Mouse (Mus musculus) brain, embryonic 14.5 days (tissue): ENCODE measurements around the gene Tmem236. TPM values are rescaled to one million over a fixed set of nuclear protein-coding genes. Genes with fewer than 3 reads are reported as not detected.
"Not testable (repeated sequence)": the region's sequence is repeated elsewhere in the genome, so short reads cannot be mapped to it uniquely, and the experiment has no call there.

Experiments used
- DNase-seq: peaks from one replicate; pipeline ENCODE4 v3.0.0-alpha.2; 2011; ENCODE audit warnings: low read depth
- CTCF ChIP-seq: fragments of 200-500 bp; IDR thresholded peaks from 2 replicates; pipeline ENCODE4 v1.5.1; 2012; ENCODE audit warnings: inconsistent platforms, mild to moderate bottlenecking, moderate library complexity, borderline replicate concordance; ENCODE audit not compliant: insufficient read depth, insufficient read length; ENCODE audit errors: extremely low read depth
- POLR2A ChIP-seq: fragments of 200-500 bp; IDR thresholded peaks from 2 replicates; pipeline ENCODE4 v1.6.1; 2012; ENCODE audit warnings: mild to moderate bottlenecking, inconsistent platforms, borderline replicate concordance; ENCODE audit not compliant: poor library complexity, insufficient read depth, insufficient read length, severe bottlenecking; ENCODE audit errors: extremely low read depth
- polyA plus RNA-seq: library from polyadenylated mRNA; depleted of rRNA; stranded (reverse); fragments of >200 nt; gene quantifications from 2 replicates; pipeline ENCODE4 v1.2.3, GENCODE M21; 2012

The Tmem236 gene
- polyA plus RNA-seq, 1 experiment = 0.14 TPM

DNA sequence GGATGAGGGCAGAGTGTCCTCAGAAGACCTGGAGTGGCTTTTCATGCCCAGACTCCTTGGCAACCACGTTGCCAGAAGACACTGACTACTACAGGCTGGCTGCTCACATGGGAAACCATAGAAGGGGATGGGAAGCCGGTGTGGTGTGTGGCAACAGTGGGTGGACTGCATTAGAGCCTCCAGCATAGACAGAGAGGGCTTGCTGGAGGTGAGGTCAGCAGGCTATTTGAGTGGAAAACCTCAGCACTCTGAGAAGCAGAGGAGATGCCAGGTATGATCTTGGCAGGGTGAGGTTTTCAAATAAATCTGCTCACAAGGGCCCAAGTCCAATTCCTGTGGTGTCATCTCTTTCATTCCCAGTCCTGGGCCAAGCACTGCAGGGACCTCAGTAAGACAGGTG lies 25.3 kb downstream of the Tmem236 start:
- no peak for DNase-seq
- TF ChIP-seq CTCF (no peak), POLR2A (no peak)

DNA sequence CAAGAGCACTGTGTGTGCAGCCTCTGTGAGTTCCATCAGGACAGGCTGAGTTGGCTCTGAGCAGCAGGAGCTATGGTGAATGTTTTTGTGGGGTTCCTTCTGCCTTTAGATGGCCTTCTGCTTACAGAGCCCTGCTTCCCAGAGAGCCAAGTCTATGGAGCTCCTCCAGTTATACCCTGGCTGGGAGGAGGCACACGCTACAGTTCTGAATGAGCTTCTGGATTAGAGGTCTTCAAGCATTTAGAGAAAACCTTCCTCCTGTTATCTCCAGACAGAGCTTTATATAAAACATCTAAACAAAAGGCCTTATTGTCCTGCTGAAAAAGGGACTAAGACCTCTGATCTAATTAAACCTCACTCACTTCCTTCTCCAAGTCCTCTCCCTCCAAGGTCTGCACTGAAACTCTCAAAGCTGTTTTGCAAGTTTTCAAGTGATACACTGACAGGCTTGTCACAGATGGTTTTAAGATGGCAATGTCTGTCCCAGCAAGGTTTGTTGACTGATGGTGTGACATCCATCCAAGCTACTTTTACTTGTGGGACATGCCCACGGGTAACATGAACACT lies 26.6 kb downstream of the Tmem236 start:
- not testable (repeated sequence) for DNase-seq

DNA sequence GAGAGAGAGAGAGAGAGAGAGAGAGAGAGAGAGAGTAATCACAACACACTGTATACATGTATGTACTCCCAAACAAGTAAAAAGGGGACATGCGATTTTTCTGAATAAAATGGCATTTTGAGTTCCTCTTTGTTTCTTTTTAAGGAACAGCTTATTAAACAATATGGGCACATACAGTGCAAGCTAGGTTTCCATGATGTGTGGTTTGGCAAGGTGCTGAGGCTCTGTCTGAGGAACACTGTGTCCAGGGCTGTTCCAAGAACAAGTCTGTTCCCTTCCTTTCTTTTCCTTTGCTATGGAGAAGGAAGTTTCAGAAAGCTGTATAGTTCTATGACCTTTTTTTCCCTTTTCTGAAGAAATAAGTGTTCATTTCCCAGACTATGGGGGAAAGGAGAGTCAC lies 30.0 kb downstream of the Tmem236 start:
- TF ChIP-seq CTCF (no peak), POLR2A (no peak)
- no peak for DNase-seq

DNA sequence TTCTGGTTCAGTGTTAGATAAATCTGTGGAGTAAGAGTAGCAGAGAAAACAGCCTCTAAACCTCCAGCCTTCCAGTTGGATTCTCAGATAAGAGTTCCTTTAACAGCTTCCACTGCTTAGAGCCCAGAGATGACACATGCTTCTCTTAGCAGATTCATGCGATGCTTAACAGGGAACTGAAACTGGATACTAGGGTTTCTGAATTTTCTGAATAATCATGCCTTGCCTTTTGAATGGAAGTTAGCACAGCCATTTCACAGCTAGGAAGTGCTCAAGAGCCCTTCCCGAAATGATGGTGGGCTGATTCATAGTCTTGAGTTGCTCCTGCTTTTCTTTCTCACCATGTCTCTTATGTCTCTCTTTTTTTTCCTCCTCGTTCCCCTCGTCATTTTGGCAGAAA lies 32.5 kb downstream of the Tmem236 start:
- no peak for DNase-seq
- TF ChIP-seq CTCF (no peak), POLR2A (no peak)

DNA sequence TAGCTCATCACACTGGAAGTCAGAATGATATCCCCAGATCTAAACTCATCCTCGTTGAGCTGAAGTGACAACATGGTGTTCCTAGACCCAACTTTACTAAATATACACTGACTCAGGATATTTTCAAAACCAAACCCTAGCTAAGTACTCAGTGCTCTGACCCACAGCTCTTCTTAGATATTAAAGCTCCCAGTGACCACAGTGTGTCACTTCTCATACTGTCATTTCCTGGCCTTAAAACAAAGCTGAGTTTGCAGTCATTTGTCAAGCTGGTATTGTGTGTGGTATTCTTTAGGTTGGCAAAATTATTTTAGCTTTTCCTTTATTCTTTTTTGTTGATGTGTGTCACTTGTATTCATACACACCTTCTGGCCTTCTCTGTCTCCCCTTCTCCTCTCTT lies 36.4 kb downstream of the Tmem236 start:
- TF ChIP-seq POLR2A = no peak
- no peak for TF ChIP-seq CTCF
- no peak for DNase-seq

DNA sequence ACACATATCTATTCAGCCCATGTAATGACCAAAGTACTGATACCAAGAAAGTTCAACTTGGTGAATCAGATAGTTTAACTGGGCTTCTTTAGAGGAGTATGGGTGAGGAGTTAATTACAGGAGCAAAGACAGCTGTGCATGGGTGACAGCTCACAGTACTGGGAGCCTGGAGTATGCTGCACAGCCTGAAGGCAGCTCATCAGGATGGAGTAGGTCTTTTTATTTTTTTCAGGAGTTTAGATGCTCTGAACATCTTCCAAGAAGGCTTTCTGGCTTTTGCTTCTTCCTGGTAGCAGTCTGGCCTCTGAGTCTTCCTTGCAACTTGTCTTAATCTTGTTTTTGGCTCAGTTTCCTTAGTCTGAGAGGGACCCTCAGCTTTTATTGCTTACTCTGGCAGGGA lies 37.3 kb downstream of the Tmem236 start:
- DNase-seq = no peak
- TF ChIP-seq POLR2A (no peak), CTCF (no peak)

DNA sequence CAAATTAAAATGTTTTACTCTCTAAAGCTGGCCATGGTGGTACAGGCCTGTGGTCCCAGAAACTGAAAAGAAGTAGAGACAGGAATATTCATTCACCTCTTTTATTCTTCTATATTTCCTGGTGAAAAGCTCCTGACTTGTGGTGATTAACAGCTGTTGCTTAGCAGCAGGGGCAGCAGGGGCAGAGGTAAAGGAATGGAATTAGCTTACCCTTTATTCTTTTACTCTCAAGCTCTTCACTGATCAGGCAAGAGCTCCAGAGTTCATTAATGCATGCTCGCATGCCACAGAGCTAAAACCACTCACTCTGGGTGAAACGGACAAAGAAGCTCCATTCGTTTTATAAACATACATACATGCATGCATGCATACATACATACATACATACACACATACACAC lies 40.4 kb downstream of the Tmem236 start:
- peak; percentile 60 for DNase-seq
- TF ChIP-seq CTCF (no peak), POLR2A (no peak)

DNA sequence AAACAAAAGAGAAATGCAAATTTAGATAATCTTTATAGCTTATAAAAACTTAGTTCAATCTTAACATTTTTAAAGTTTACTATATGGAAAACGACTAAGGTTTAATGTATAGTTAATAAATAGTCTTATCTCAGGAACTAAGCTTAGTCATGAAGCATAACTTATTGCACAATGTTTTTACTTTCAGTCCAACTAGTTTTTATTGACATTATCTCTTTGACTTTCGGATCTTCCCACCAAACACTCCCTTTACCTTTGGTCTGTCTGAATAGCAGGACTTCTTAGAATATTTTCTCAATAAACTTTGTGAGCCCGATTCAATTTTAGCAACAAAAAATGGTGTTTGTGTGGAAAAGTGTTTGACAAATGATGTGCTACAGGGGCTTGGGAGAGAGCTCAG lies 42.3 kb downstream of the Tmem236 start:
- DNase-seq = no peak
- TF ChIP-seq POLR2A (no peak), CTCF (no peak)

DNA sequence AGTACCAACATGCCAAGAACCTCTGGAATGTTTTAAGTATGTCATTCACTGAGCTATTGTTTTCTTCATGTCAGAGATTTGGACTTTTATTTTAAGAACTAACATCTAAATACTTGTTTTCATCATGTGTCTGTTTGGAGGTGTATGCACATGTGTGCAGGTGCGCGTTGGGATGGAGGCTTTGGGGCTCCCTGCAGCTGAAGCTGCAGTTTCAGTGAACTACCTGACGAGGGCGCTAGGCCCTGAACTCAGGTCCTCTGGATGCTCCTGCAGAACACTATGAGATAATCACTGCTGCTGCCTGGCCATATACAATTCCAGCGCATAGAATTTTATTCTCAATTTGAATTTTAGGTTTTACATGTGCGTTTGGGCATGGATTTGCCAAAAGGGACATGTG lies 43.8 kb downstream of the Tmem236 start:
- TF ChIP-seq POLR2A (no peak), CTCF (no peak)
- no peak for DNase-seq

DNA sequence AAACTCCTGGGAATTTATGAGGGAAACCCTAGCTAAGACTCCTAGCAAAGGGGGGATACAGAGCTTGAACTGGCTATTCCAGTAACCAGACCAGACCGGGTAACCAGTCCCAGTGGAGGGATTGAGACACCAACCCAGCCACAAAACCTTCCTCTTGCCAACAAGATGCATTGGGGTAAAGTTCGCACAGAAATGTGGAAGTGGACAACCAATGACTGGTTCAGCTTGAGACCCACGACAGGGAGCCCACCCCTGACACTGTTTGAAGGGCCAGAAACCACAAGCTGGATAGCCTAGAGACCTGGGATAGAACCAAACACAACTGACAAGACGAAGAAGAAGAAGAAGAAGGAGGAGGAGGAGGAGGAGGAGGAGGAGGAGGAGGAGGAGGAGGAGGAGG lies 50.1 kb downstream of the Tmem236 start:
- TF ChIP-seq POLR2A (no peak), CTCF (no peak)
- no peak for DNase-seq

DNA sequence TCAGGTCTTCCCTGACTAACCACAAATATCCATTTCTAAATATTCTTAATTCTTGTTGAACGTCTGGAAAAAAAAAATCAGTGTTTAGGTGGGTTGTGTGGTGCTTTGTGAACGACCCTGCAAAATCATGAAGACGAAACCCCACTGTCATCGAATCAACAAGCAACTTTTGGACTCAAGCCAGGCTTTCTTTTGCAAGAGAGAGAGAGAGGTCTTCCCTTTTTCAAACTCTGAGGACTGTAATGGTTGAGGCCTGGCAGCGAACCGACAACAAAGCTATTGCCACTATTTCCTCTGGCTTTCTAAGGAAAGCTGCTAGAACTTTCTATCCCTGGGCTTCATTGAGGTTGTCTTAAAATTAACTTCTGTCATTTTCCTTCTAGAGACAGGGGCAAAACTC lies 54.2 kb downstream of the Tmem236 start:
- TF ChIP-seq POLR2A = no peak
- TF ChIP-seq CTCF = no peak
- DNase-seq = peak; percentile 9

DNA sequence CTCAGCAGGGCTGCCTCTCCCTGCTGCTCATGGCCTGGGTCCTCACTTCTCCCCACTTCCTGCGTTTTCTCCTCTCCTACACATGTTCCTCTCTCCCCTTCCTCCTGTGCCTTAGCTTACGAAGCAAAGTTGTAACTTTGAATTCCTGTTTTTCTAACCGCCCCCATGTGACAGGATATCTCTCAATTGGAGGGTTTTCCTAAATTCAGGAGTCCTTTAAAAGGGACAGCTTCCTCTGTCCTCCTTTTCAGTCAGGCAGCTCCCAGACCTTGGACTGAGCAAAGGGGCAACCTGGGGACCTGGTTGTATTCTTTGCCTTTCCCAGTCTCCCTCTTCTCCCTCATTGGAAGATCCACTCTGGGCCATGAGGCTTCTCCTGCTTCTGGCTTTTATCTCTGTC lies 54.8 kb downstream of the Tmem236 start, which contains the start of gene Mrc1:
TSS of gene Mrc1 (plus strand) at position 244 of the 400 bp plus-strand sequence.
- TF ChIP-seq POLR2A (no peak), CTCF (no peak)

DNA sequence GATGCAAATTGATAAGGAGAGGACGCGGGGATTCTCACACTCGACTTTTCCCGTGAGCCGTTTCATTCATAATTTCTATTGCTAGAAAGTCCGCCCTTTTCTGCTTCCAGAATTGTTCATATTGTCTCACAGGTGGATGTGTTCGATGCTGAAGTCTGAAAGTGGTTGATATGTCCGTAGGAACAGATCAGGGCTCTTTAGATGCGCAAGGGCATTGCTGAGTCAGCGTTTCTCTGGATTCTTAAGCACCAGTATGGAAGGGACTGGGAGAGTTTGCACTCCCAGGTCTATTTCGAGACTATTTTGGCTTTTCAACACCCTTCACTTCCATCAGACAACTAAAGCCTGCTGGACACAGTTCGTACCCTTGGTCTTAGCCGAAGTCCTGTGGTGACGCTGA lies 55.7 kb downstream of the Tmem236 start:
- TF ChIP-seq POLR2A (no peak), CTCF (no peak)

More for the DNA sequence above, 54.8 kb downstream of the Tmem236 start, which contains the start of gene Mrc1:
- DNase-seq = no peak

More for the DNA sequence above, 55.7 kb downstream of the Tmem236 start:
- DNase-seq = no peak
